Mouse (Mus musculus) lung, adult 2 months (tissue): ENCODE measurements around the gene Stat5a.

Source experiments
- CTCF ChIP-seq: fragments of 200-500 bp; IDR thresholded peaks from 2 replicates; pipeline ENCODE4 v1.5.1; 2011; ENCODE audit warnings: mild to moderate bottlenecking, low read length, control low read depth; ENCODE audit not compliant: insufficient read depth
- POLR2A ChIP-seq: fragments of 200-500 bp; IDR thresholded peaks from 2 replicates; pipeline ENCODE4 v1.6.1; 2011; ENCODE audit warnings: low read depth, mild to moderate bottlenecking, control low read depth, low read length, borderline replicate concordance; ENCODE audit errors: extremely low read depth

DNA sequence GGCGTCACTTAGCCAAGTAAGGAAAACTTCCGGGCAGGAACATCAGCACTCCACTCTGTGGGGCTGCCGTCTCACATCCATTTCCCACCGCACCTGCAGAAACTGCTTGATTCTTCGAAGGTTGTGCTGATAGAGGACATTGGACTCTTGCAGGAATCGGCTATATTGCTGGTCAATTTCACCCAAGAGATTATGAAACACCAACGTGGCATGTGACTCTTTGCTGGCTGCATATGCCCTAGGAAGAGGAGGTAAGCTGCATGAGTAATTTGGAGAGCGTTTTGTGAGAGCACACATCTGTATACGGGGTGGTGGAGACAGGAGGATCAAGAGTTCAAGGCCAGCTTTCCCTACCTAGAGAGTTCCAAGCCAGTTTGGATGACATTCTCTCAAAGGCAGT is 49.4 kb downstream of the Stat5a start:
- TF ChIP-seq POLR2A: no peak
- no peak for TF ChIP-seq CTCF
